Mouse (Mus musculus): ENCODE data around the gene Uba52. TPM values are rescaled to one million over a fixed set of nuclear protein-coding genes. Genes with fewer than 3 reads are reported as not detected.

Uba52 gene
- total and polyA plus RNA-seq, 3 experiments: 626 to 1,595 (median 1,480) TPM

DNA sequence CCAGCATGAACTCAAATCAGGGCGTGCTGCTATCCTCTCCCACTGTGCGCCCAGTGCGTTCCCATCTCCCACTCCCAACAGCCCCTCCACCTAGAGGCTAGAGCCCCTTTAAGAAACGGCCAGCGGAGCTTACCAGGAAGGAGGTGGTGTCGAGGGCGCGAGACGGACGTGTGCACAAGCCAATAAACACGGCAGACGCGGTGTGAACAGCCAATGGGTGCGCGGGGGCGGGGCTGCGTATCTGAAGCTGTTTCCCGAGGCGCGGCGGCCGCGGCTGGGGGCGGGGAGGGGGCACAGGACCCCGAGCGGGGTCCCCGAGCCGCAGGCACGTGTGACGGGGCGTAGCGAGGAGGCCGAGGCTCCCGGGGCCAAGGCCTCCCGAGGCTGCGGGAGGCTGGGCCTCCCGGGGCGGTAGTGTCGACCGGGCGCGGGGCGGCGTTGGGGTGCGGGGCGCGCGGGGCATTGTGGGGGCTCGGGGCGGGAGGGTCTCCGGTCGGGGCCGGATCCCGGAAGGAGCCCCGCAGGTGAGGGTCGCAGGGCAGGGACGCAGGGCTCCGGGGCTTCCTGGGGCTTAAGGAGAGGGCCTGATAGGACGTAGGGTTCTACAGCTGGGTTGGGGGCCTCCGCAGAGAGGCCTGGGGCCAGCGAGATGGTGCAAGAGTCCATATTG, 17.0 kb upstream of the Uba52 start, which contains the start of the genes Fkbp8 and Kxd1:
Gene Fkbp8 (plus strand): TSS at position 213 of the 670 bp plus-strand sequence.
Gene Kxd1 (minus strand): TSS at position 445 of the 670 bp plus-strand sequence.
- H3K27ac ChIP-seq: peak within 1 kb of the TSS; percentile 96
- H3K79me2 ChIP-seq (replicated peaks; ENCODE audit: control insufficient read depth, insufficient read depth, low read length): peaks cover 1% of the 10 kb centered on the region; the same call in 1 of the 2 replicates
- WGBS: under 1% methylated on average over 61 of the region's 61 CpGs
- TF ChIP-seq POLR2A (IDR thresholded peaks at IDR 0.05; ENCODE audit: insufficient read depth, low read depth, low read length) (peak; percentile 76), EP300 (IDR thresholded peaks at IDR 0.05; ENCODE audit: insufficient read depth, low read depth, low read length) (0 out of 2 replicates have a peak, but pooled peaks have one; percentile 26), CTCF (IDR thresholded peaks at IDR 0.05) (peak; percentile 30)
- intact Hi-C loops (cut with DNase I): loop anchor here (10.0 kb wide), 1 partner anchor 247 kb away; the partner anchor contains the start of gene Pik3r2
- no peaks in the 10 kb centered on the region for H3K36me3 ChIP-seq (ENCODE audit: control insufficient read depth, insufficient read depth, low read length)
- H3K4me3 ChIP-seq: peak within 1 kb of the TSS; percentile 97
- peaks cover 4% of the 10 kb centered on the region for H3K4me1 ChIP-seq (ENCODE audit: control insufficient read depth, insufficient read depth, low read length)
- H3K9ac ChIP-seq (ENCODE audit: low read depth, low read length): peak within 1 kb of the TSS; percentile 94
- no peaks in the 10 kb centered on the region for H3K27me3 ChIP-seq (ENCODE audit: control insufficient read depth, insufficient read depth, low read length)
- peak; percentile 98 to 100 for DNase-seq

DNA sequence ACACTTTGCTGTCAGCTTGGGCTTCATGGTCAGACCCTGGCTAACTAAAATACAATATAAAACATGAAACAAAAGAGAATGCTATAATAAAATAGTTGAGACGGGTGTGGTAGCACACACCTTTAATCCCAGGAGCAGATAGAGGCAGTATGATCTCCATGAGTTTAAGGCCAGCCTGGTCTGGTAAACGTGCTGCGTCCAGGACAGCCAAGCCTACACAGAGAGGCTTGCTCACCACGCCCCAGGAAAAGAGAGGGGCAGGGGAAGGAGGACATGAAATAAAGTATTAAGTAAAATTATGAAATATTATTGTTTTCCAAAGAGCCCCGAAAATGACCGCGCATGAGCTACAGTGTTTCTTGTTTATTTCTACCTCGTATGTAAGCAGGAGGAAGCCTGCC, 16.5 kb upstream of the Uba52 start:
- DNase-seq: no peak
- intact Hi-C loops (cut with DNase I): loop anchor here (10.0 kb wide), 1 partner anchor 248 kb away; the partner anchor contains the start of gene Pik3r2
- TF ChIP-seq CTCF (IDR thresholded peaks at IDR 0.05): no peak
- no peak for TF ChIP-seq POLR2A (IDR thresholded peaks at IDR 0.05; ENCODE audit: insufficient read depth, low read depth, low read length)

GRCm38 (mm10) chr8:70522592-70523403, 12.2 kb upstream of the Uba52 start:
- DNase-seq: peak; percentile 96 to 97
- Histone ChIP-seq H3K9ac (ENCODE audit: low read depth, low read length) (peak overlapping the region; percentile 89), H3K4me1 (ENCODE audit: control insufficient read depth, insufficient read depth, low read length) (peaks cover 3% of the 10 kb centered on the region; the same call in 1 of the 2 replicates), H3K36me3 (ENCODE audit: control insufficient read depth, insufficient read depth, low read length) (no peaks in the 10 kb centered on the region), H3K27me3 (ENCODE audit: control insufficient read depth, insufficient read depth, low read length) (no peaks in the 10 kb centered on the region), H3K79me2 (replicated peaks; ENCODE audit: control insufficient read depth, insufficient read depth, low read length) (no peaks in the 10 kb centered on the region), H3K27ac (peak overlapping the region; percentile 94), H3K4me3 (peak overlapping the region; percentile 79)
- TF ChIP-seq POLR2A (IDR thresholded peaks at IDR 0.05; ENCODE audit: insufficient read depth, low read depth, low read length): peak; percentile 71
- peak; percentile 84 for TF ChIP-seq CTCF (IDR thresholded peaks at IDR 0.05)
- TF ChIP-seq EP300 (IDR thresholded peaks at IDR 0.05; ENCODE audit: insufficient read depth, low read depth, low read length): peak; percentile 55; the same call in 1 of the 2 replicates
- under 1% methylated on average over 50 of the region's 51 CpGs for WGBS
- intact Hi-C loops (cut with DNase I): loop anchor here (1.0 to 10.0 kb wide), 2 partner anchors 12 to 252 kb away; partner anchors contain the start of genes Pik3r2 and Uba52

More for the DNA sequence above, 16.5 kb upstream of the Uba52 start:
- Histone ChIP-seq H3K9ac (ENCODE audit: low read depth, low read length) (peak overlapping the region; percentile 94), H3K4me3 (peak overlapping the region; percentile 97), H3K36me3 (ENCODE audit: control insufficient read depth, insufficient read depth, low read length) (no peaks in the 10 kb centered on the region), H3K27ac (peak overlapping the region; percentile 96), H3K79me2 (replicated peaks; ENCODE audit: control insufficient read depth, insufficient read depth, low read length) (peaks cover 1% of the 10 kb centered on the region; the same call in 1 of the 2 replicates), H3K4me1 (ENCODE audit: control insufficient read depth, insufficient read depth, low read length) (peaks cover 5% of the 10 kb centered on the region), H3K27me3 (ENCODE audit: control insufficient read depth, insufficient read depth, low read length) (no peaks in the 10 kb centered on the region)
- 1% methylated on average over 8 of the region's 8 CpGs for WGBS

- no peak for DNase-seq
- Histone ChIP-seq H3K4me3 (no peak overlapping the region), H3K27me3 (ENCODE audit: control insufficient read depth, insufficient read depth, low read length) (no peaks in the 10 kb centered on the region), H3K4me1 (ENCODE audit: control insufficient read depth, insufficient read depth, low read length) (peaks cover 3% of the 10 kb centered on the region; the same call in 1 of the 2 replicates), H3K36me3 (ENCODE audit: control insufficient read depth, insufficient read depth, low read length) (no peaks in the 10 kb centered on the region), H3K9ac (ENCODE audit: low read depth, low read length) (no peak overlapping the region), H3K27ac (no peak overlapping the region), H3K79me2 (replicated peaks; ENCODE audit: control insufficient read depth, insufficient read depth, low read length) (no peaks in the 10 kb centered on the region)
- WGBS: 47% methylated on average over 2 of the region's 2 CpGs
- no peak for TF ChIP-seq POLR2A (IDR thresholded peaks at IDR 0.05; ENCODE audit: insufficient read depth, low read depth, low read length)
- no peak for TF ChIP-seq EP300 (IDR thresholded peaks at IDR 0.05; ENCODE audit: insufficient read depth, low read depth, low read length)
- no peak for TF ChIP-seq CTCF (IDR thresholded peaks at IDR 0.05)
- intact Hi-C loops (cut with DNase I): loop anchor here (10.0 kb wide), 1 partner anchor 255 kb away; the partner anchor contains the start of gene Pik3r2
Observed at GRCm38 (mm10) chr8:70519606-70520005, 9.0 kb upstream of the Uba52 start.

GRCm38 (mm10) chr8:70519043-70519442, 8.4 kb upstream of the Uba52 start:
- intact Hi-C loops (cut with DNase I): no loop called here
- TF ChIP-seq POLR2A (IDR thresholded peaks at IDR 0.05; ENCODE audit: insufficient read depth, low read depth, low read length) (no peak), CTCF (IDR thresholded peaks at IDR 0.05) (no peak), EP300 (IDR thresholded peaks at IDR 0.05; ENCODE audit: insufficient read depth, low read depth, low read length) (no peak)
- WGBS: 89% methylated on average over 6 of the region's 6 CpGs
- Histone ChIP-seq H3K4me1 (ENCODE audit: control insufficient read depth, insufficient read depth, low read length) (peaks cover 3% of the 10 kb centered on the region; the same call in 1 of the 2 replicates), H3K27me3 (ENCODE audit: control insufficient read depth, insufficient read depth, low read length) (no peaks in the 10 kb centered on the region), H3K4me3 (no peak overlapping the region), H3K36me3 (ENCODE audit: control insufficient read depth, insufficient read depth, low read length) (no peaks in the 10 kb centered on the region), H3K79me2 (replicated peaks; ENCODE audit: control insufficient read depth, insufficient read depth, low read length) (no peaks in the 10 kb centered on the region), H3K9ac (ENCODE audit: low read depth, low read length) (no peak overlapping the region), H3K27ac (no peak overlapping the region)
- no peak for DNase-seq
